Mouse (Mus musculus) urinary bladder, adult 2 months (tissue): ENCODE measurements around the gene Sun1. TPM values are rescaled to one million over a fixed set of nuclear protein-coding genes. Genes with fewer than 3 reads are reported as not detected.

Source experiments
- DNase-seq: peaks from one replicate; pipeline ENCODE4 v3.0.0; 2022; ENCODE audit warnings: low spot score
- polyA plus RNA-seq: library from polyadenylated mRNA; depleted of rRNA; stranded (reverse); fragments of >200 nt; gene quantifications from 2 replicates; pipeline ENCODE4 v1.2.3, GENCODE M21; 2012; rRNA removed

The Sun1 gene
- polyA plus RNA-seq, 1 experiment = 91.7 TPM

GRCm38 (mm10) chr5:139286142-139286941 is 85.9 kb downstream of the Sun1 start:
- no peak for DNase-seq

- DNase-seq = no peak
Measured at GRCm38 (mm10) chr5:139287099-139287498, 86.7 kb downstream of the Sun1 start.

- no peak for DNase-seq
Measured at GRCm38 (mm10) chr5:139287787-139288186, 87.3 kb downstream of the Sun1 start.

- no peak for DNase-seq
Measured at GRCm38 (mm10) chr5:139288591-139288990, 88.2 kb downstream of the Sun1 start.

- DNase-seq = no peak
Measured at GRCm38 (mm10) chr5:139290467-139291259, 90.2 kb downstream of the Sun1 start.

- DNase-seq = no peak
Measured at GRCm38 (mm10) chr5:139291811-139292560, 91.5 kb downstream of the Sun1 start.

- DNase-seq = no peak
Measured at GRCm38 (mm10) chr5:139294089-139294488, 93.7 kb downstream of the Sun1 start.

GRCm38 (mm10) chr5:139297092-139297491 is 96.7 kb downstream of the Sun1 start:
- DNase-seq = no peak

GRCm38 (mm10) chr5:139297745-139298144 is 97.3 kb downstream of the Sun1 start:
- DNase-seq = no peak

Other genes starting within 250 kb of the Sun1 start
- gene Pdgfa, start 203.3 kb upstream of the Sun1 start, polyA plus RNA-seq = 20.4 and 39.0 TPM in 2 replicates
- gene Prkar1b, start 50.6 kb upstream of the Sun1 start, polyA plus RNA-seq = 15.0 and 17.8 TPM in 2 replicates
- gene Dnaaf5, start 50.4 kb upstream of the Sun1 start, polyA plus RNA-seq = 8.0 and 11.7 TPM in 2 replicates
- gene Get4, start 51.7 kb downstream of the Sun1 start, polyA plus RNA-seq = 90.8 and 107 TPM in 2 replicates
- 45.4 and 46.6 TPM in 2 replicates for gene Adap1, start 125.0 kb downstream of the Sun1 start, polyA plus RNA-seq
- gene Cox19, start 150.8 kb downstream of the Sun1 start, polyA plus RNA-seq = 45.3 and 52.4 TPM in 2 replicates
- not detected in 2 replicates for gene Cyp2w1, start 152.0 kb downstream of the Sun1 start, polyA plus RNA-seq
- 16.4 and 22.2 TPM in 2 replicates for gene Gpr146, start 177.1 kb downstream of the Sun1 start, polyA plus RNA-seq
- 0.65 and 0.96 TPM in 2 replicates for gene C130050O18Rik, start 204.6 kb downstream of the Sun1 start, polyA plus RNA-seq
- gene Gper1, start 222.5 kb downstream of the Sun1 start, polyA plus RNA-seq = 0.96 and 1.5 TPM in 2 replicates